Mouse (Mus musculus): ENCODE results near the gene Mob3b. TPM values are rescaled to one million over a fixed set of nuclear protein-coding genes. Genes with fewer than 3 reads are reported as not detected.

Mob3b gene
- total RNA-seq, 2 experiments from 2014 or later, result 0.96 to 1.2 TPM

DNA sequence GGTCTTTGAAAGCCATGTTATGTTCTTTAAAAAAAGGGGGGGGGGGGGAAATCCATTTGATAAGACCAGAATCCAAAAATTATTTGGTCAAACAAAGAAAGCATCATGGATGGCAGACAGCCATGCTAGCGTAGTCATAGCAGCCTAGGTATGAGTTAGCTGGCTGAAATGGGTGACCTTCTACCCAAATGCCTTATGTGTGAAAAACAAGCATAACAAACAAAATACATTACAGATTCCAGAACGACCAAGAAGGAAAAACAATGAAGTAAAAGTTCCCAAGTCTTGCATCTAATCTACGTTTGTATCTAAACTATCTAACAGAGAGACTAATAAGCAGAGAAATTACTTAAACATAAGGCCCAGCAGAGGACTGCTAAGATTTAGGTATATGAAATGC, 6.6 kb downstream of the Mob3b start:
- DNase-seq, result no peak
- intact Hi-C loops (cut with DNase I), result no loop called here

- DNase-seq, result no peak
- intact Hi-C loops (cut with DNase I), result no loop called here
Measured at GRCm38 (mm10) chr4:35148326-35148725, 9.0 kb downstream of the Mob3b start.

- DNase-seq, result no peak
- intact Hi-C loops (cut with DNase I), result no loop called here
Measured at GRCm38 (mm10) chr4:35146597-35146996, 10.7 kb downstream of the Mob3b start.

GRCm38 (mm10) chr4:35145726-35146125, 11.6 kb downstream of the Mob3b start:
- intact Hi-C loops (cut with DNase I), result no loop called here
- no peak for DNase-seq

- DNase-seq, result no peak
- intact Hi-C loops (cut with DNase I), result no loop called here
Measured at GRCm38 (mm10) chr4:35143472-35144102, 13.7 kb downstream of the Mob3b start.

- no peak for DNase-seq
- intact Hi-C loops (cut with DNase I), result no loop called here
Measured at GRCm38 (mm10) chr4:35140317-35140716, 17.0 kb downstream of the Mob3b start.

GRCm38 (mm10) chr4:35138077-35138476, 19.2 kb downstream of the Mob3b start:
- no peak for DNase-seq
- intact Hi-C loops (cut with DNase I), result no loop called here

- intact Hi-C loops (cut with DNase I), result no loop called here
- no peak for DNase-seq
Measured at GRCm38 (mm10) chr4:35136996-35137395, 20.3 kb downstream of the Mob3b start.

DNA sequence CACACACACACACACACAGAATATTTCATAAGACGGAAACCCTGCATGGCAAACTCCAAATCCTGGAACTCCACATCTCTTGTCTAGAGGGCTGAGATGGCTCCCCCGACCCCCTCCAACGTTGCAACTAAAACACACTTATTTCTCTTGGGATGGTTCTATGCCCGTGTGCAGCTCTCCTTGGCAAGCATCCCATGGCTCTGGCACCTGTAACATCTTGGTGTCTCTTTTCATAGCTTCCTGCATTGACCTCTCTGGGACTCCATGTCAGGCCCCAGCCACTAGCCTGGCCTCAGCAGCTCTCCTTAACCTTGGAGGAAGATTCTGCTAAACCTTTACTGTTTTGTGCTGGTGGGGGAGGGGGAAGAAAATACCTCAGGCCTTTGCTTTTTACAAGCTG, 21.5 kb downstream of the Mob3b start:
- no peak for DNase-seq
- intact Hi-C loops (cut with DNase I), result no loop called here

GRCm38 (mm10) chr4:35134846-35135611, 22.3 kb downstream of the Mob3b start:
- DNase-seq, result no peak
- intact Hi-C loops (cut with DNase I), result no loop called here

DNA sequence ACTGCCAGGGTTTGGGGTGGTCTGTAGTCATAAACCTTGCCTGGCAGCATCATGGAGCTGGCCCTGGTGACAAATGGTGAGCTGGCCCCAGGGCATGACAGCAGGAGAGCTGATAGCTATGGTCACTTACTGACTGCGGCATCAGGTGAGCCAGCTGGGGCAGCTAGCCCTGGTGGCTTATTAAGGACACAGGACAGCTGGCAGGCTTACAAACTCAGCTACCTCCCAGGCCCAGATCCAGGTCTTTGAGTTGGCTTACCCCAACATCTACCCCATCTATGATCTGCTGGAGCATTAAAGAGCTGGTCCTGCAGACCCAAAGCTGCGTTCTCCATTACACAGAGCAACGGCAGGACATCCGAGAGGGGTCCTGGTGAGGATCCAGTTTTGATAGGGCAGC, 23.9 kb downstream of the Mob3b start:
- intact Hi-C loops (cut with DNase I), result no loop called here
- no peak for DNase-seq

DNA sequence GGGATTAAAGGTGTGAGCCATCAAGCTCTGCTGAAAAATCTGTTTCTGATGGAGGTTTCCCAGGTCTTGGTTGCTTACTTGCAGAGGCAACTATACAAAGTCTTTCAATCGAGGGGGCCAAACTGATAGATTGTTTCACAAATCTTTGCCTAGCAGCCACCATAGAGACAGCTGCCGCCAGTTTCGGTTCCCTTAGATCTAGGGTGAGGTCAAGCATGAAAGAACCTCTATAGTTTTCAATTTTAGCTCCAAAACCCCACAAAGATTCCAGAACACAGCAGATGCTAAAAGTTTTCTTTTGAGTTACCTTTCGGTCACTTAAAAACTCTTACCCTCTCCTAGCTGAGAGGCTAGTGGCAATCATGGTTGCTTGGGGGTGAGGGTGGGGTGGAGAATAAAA, 25.7 kb downstream of the Mob3b start:
- intact Hi-C loops (cut with DNase I), result no loop called here
- no peak for DNase-seq

DNA sequence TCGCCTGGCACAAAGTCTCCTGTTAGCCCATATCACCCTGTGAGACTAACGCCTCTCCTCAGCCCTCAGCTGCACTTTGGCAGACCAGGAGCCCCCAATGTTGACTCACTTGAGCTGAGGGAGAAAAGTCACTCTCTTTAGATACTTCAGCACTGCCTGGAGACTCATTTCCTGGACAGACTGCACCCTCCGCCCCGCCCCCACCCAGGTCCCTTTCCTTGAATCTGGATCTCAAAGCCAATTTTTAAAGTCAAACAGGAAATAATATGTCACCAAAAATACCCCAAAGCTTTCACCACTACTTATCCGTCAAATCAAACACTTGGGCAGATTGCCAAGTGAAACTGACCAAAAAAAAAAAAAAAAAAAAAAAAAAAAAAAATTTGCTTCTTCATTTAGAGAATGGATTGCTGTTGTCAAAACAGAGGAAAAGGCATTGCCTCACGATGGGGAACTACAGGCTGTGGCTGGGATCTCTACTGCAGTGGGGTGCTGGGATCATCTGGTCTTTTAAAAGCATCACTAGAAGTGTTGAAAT, 26.8 kb downstream of the Mob3b start:
- DNase-seq, result peak; percentile 14 to 15
- intact Hi-C loops (cut with DNase I), result no loop called here

DNA sequence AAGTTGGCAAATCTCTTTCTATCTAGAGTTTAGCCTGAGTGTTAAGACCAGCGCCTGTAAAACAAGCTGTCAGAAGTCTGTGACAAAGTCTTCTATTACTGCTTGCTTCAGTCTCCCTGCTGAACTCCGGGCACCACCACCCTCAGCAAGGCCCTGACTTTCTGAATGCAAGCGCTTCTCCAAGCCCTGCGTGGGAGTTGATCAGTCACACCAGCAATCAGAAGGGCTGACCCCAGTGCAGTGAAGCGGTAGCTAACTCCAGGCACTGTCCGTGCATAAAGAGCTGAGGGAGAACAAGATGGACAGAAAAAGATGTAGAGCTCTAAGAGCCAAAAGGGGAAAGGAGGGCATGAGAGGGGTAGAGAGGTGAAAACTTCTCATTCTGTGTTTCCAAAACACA, 29.5 kb downstream of the Mob3b start:
- intact Hi-C loops (cut with DNase I), result no loop called here

DNA sequence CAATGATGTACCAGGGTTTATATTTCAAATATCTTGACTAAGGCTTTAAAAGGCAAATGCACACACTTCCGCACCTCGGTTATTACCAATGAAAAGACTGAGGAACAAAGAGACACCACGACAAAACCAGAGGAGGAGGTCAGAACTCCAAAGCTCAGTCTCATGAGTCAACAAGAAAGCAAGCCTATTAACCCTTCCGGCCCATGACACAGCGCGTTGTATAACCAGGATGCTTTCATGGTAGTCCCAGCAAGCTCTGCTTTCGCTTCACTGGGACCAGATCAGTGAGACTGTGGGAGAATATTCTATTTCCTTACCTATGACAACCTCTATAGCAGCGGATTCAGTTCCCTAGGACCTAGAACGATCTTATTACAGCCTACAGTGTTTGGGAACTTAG, 30.5 kb downstream of the Mob3b start:
- intact Hi-C loops (cut with DNase I), result no loop called here

More for the DNA sequence above, 29.5 kb downstream of the Mob3b start:
- DNase-seq, result no peak

GRCm38 (mm10) chr4:35125299-35125777, 31.9 kb downstream of the Mob3b start:
- no peak for DNase-seq
- intact Hi-C loops (cut with DNase I), result no loop called here

More for the DNA sequence above, 30.5 kb downstream of the Mob3b start:
- no peak for DNase-seq

- intact Hi-C loops (cut with DNase I), result no loop called here
- no peak for DNase-seq
Measured at GRCm38 (mm10) chr4:35124027-35124426, 33.3 kb downstream of the Mob3b start.

- no peak for DNase-seq
- intact Hi-C loops (cut with DNase I), result no loop called here
Measured at GRCm38 (mm10) chr4:35123087-35123486, 34.2 kb downstream of the Mob3b start.

- DNase-seq, result no peak
- intact Hi-C loops (cut with DNase I), result no loop called here
Measured at GRCm38 (mm10) chr4:35121060-35121459, 36.2 kb downstream of the Mob3b start.

DNA sequence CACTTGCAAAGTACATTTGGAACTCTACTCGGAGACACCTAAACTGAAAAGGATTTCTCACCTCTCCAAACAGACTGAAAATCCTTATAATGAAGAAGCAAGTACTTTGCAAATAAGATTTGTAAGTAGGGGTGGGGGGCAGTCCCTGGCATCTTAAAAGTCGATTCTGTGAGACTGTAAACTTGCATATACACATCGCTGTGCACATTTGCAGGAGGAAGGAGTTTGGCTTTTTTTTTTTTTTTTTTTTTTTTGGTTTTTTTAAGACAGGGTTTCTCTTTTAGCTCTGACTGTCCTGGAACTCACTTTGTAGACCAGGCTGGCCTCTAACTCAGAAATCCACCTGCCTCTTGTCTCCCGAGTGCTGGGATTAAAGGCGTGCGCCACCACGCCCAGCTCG, 36.7 kb downstream of the Mob3b start:
- DNase-seq, result no peak
- intact Hi-C loops (cut with DNase I), result no loop called here

DNA sequence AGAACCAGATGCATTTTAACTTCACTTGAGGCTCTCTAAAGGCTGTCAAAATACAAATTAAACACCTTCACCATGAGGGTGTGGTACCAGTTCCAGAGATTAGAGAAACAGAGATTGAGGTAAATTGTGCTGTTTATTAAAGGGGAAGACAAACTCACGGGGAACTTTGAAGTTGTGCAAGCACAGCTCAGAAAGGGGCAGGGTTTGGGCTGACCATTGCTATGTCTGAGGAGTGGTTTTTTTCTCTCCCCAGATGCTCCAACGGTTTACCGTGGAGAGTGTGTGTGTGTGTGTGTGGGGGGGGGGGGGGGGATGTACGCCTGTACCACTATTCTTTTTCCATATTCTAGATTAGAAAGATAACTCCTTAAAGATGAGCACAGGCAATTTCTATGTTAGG, 37.1 kb downstream of the Mob3b start:
- intact Hi-C loops (cut with DNase I), result no loop called here
- DNase-seq, result no peak

DNA sequence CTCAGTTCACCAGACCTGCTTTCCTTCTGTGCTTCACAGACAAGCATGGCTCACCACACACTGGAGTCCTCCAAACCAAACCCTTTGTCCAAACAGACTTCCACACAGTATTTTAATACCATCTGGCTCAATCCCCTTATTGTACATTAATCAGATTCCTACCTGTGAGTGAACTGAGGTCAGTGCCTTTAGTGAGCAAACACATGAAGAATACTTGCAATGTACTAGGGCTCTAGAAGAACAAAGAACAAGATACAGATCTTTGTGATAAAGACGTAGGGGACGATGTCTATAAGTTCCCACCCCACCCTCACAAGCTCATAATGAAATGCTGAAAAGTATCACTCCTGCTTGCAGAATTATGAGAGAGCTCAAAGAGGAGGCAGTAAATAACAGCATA, 38.4 kb downstream of the Mob3b start:
- no peak for DNase-seq
- intact Hi-C loops (cut with DNase I), result no loop called here

Data from heart, postnatal 10 days (tissue).